Mouse (Mus musculus): ENCODE measurements at regions not wholly inside any gene's neighbourhood (a gene's known extent, or its start where the extent isn't known, plus 50 kb on each side); places are given as distances from the start of the nearest gene placed in this dataset.

GRCm38 (mm10) chr1:81552731-81553130 is 476.0 kb downstream of the Nyap2 start:
- Histone ChIP-seq H3K36me3 (ENCODE audit: insufficient read depth, low read length) (no peaks in the 10 kb centered on the region), H3K4me3 (replicated peaks; ENCODE audit: low read length) (no peak overlapping the region), H3K27me3 (ENCODE audit: insufficient read depth, low read length) (no peaks in the 10 kb centered on the region), H3K4me1 (replicated peaks; ENCODE audit: low read depth, low read length) (no peaks in the 10 kb centered on the region), H3K9me3 (ENCODE audit: low read length) (no peaks in the 10 kb centered on the region)
- TF ChIP-seq POU5F1 (IDR thresholded peaks at IDR 0.05; ENCODE audit: borderline replicate concordance, low read length) (no peak), CTCF (conservative IDR thresholded peaks at IDR 0.05; ENCODE audit: low read length) (no peak), NANOG (IDR thresholded peaks at IDR 0.05; ENCODE audit: borderline replicate concordance, low read length) (no peak)

GRCm38 (mm10) chr1:81576965-81577664 is 500.4 kb downstream of the Nyap2 start:
- H3K9me3 ChIP-seq (ENCODE audit: low read length) = peaks cover 4% of the 10 kb centered on the region; the same call in 1 of the 2 replicates
- H3K4me1 ChIP-seq (replicated peaks; ENCODE audit: low read depth, low read length) = peaks cover 9% of the 10 kb centered on the region; the same call in 1 of the 2 replicates
- H3K27me3 ChIP-seq (ENCODE audit: insufficient read depth, low read length) = no peaks in the 10 kb centered on the region
- H3K36me3 ChIP-seq (ENCODE audit: insufficient read depth, low read length) = no peaks in the 10 kb centered on the region
- TF ChIP-seq NANOG (IDR thresholded peaks at IDR 0.05; ENCODE audit: borderline replicate concordance, low read length) (no peak), POU5F1 (IDR thresholded peaks at IDR 0.05; ENCODE audit: borderline replicate concordance, low read length) (no peak), CTCF (conservative IDR thresholded peaks at IDR 0.05; ENCODE audit: low read length) (no peak)
- no peak overlapping the region for H3K4me3 ChIP-seq (replicated peaks; ENCODE audit: low read length)

DNA sequence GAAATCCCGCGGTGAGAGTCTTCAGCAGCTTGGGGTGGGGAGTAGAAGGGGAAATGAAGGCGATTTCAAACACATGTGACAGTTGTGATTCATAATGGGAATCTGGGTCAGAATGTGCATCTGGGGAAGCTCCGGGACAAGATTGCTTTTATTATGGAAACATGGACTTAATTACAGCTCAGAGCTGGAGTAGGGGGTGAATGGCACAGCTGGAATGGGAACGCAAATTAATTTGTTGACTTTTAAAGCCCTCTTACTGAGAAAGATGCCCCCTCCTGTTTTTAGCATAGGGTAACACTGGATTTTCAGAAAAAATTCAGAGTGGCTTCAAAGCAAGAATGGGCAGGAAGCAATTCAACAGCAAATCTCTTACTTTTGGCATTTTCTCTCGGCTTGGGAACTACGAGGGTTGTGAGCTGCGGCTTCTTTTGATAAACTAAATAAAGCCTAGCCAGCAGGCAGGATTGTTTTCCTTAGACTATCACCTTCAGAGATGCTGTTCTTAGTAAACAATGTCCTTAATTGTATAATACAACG is 501.0 kb downstream of the Nyap2 start:
- TF ChIP-seq POU5F1 (IDR thresholded peaks at IDR 0.05; ENCODE audit: borderline replicate concordance, low read length) = no peak
- no peak for TF ChIP-seq CTCF (conservative IDR thresholded peaks at IDR 0.05; ENCODE audit: low read length)
- TF ChIP-seq NANOG (IDR thresholded peaks at IDR 0.05; ENCODE audit: borderline replicate concordance, low read length) = peak; percentile 82
- Histone ChIP-seq H3K9me3 (ENCODE audit: low read length) (peaks cover 4% of the 10 kb centered on the region; the same call in 1 of the 2 replicates), H3K4me1 (replicated peaks; ENCODE audit: low read depth, low read length) (peaks cover 9% of the 10 kb centered on the region; the same call in 1 of the 2 replicates), H3K4me3 (replicated peaks; ENCODE audit: low read length) (no peak overlapping the region), H3K36me3 (ENCODE audit: insufficient read depth, low read length) (no peaks in the 10 kb centered on the region), H3K27me3 (ENCODE audit: insufficient read depth, low read length) (no peaks in the 10 kb centered on the region)

- H3K4me3 ChIP-seq (replicated peaks; ENCODE audit: low read length) = no peak overlapping the region
- H3K4me1 ChIP-seq (replicated peaks; ENCODE audit: low read depth, low read length) = peaks cover 9% of the 10 kb centered on the region; the same call in 1 of the 2 replicates
- H3K36me3 ChIP-seq (ENCODE audit: insufficient read depth, low read length) = no peaks in the 10 kb centered on the region
- H3K9me3 ChIP-seq (ENCODE audit: low read length) = peaks cover under 1% of the 10 kb centered on the region; the same call in 1 of the 2 replicates
- H3K27me3 ChIP-seq (ENCODE audit: insufficient read depth, low read length) = no peaks in the 10 kb centered on the region
- TF ChIP-seq CTCF (conservative IDR thresholded peaks at IDR 0.05; ENCODE audit: low read length) = no peak
- TF ChIP-seq NANOG (IDR thresholded peaks at IDR 0.05; ENCODE audit: borderline replicate concordance, low read length) = no peak
- no peak for TF ChIP-seq POU5F1 (IDR thresholded peaks at IDR 0.05; ENCODE audit: borderline replicate concordance, low read length)
These were observed 504.5 kb downstream of the Nyap2 start for GRCm38 (mm10) chr1:81581208-81581607.

GRCm38 (mm10) chr1:81587780-81588307 is 511.1 kb downstream of the Nyap2 start:
- TF ChIP-seq POU5F1 (IDR thresholded peaks at IDR 0.05; ENCODE audit: borderline replicate concordance, low read length) (no peak), CTCF (conservative IDR thresholded peaks at IDR 0.05; ENCODE audit: low read length) (no peak), NANOG (IDR thresholded peaks at IDR 0.05; ENCODE audit: borderline replicate concordance, low read length) (no peak)
- H3K4me3 ChIP-seq (replicated peaks; ENCODE audit: low read length) = no peak overlapping the region
- H3K4me1 ChIP-seq (replicated peaks; ENCODE audit: low read depth, low read length) = no peaks in the 10 kb centered on the region
- no peaks in the 10 kb centered on the region for H3K27me3 ChIP-seq (ENCODE audit: insufficient read depth, low read length)
- no peaks in the 10 kb centered on the region for H3K36me3 ChIP-seq (ENCODE audit: insufficient read depth, low read length)
- no peaks in the 10 kb centered on the region for H3K9me3 ChIP-seq (ENCODE audit: low read length)

DNA sequence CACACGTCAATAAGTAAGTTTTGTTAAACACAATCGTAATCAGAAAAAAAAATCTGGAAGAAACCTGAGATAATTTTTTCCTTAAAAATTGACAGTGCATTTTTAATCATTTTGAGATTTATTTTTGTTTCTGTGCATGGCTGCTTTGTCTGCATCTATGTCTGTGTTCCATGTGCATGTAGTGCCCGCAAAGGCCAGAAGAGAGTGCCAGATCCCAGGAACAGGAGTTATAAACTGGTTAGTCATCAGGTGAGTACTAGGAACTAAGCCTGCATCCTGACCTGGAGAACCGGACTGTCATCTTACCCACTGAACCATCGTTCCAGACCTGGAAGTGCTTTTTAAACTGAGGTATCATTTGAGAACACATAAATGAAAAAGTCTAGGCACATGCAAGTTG is 514.9 kb downstream of the Nyap2 start:
- no peaks in the 10 kb centered on the region for H3K9me3 ChIP-seq (ENCODE audit: low read length)
- H3K27me3 ChIP-seq (ENCODE audit: insufficient read depth, low read length) = no peaks in the 10 kb centered on the region
- TF ChIP-seq CTCF (conservative IDR thresholded peaks at IDR 0.05; ENCODE audit: low read length) (peak; percentile 32), POU5F1 (IDR thresholded peaks at IDR 0.05; ENCODE audit: borderline replicate concordance, low read length) (no peak)
- no peak overlapping the region for H3K4me3 ChIP-seq (replicated peaks; ENCODE audit: low read length)
- no peaks in the 10 kb centered on the region for H3K36me3 ChIP-seq (ENCODE audit: insufficient read depth, low read length)
- peaks cover 9% of the 10 kb centered on the region; the same call in 1 of the 2 replicates for H3K4me1 ChIP-seq (replicated peaks; ENCODE audit: low read depth, low read length)

DNA sequence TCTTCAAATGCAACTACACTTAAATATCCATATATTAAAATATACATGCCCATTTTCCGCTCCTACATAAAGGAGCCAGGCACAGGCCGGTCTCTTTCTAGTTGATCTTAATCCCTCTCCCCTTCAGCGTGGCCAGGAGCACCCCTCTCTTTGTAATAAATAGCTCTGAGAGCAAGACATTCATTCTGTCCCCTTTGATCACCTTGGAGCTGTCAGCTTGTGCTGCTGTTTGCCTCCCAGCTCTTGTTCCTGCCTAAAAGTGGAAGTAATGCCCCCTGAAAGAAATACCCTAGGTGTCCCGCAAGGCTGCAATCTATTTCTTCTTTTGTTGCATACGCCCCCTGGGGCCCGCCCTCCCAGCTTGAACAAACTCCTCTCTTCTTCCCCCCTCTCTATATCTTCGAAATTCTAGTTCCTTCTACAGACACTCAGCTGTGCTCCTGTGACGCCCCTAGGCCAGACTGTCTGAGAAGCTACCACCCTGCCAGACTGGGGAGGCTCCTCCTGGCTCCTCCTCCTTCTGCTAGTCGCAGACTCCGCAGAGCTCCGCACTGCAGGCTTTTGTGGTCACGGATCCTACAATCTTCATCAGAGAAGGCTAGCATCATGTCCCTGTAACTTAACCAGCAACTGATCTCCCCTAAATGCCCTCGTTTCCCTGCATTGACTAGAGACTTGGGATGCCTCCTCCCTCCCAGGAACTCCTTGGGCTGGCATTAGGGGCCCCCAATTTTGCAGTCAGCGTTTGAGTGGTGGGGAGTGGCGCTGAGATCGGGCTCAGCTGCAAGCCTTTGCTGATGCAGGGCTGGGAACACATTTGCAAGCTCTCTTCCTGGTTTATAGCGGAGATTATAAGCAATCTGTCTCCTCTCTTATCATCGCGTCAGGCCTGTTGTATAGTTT is 516.8 kb downstream of the Nyap2 start:
- H3K9me3 ChIP-seq (ENCODE audit: low read length) = no peaks in the 10 kb centered on the region
- H3K27me3 ChIP-seq (ENCODE audit: insufficient read depth, low read length) = no peaks in the 10 kb centered on the region
- H3K4me1 ChIP-seq (replicated peaks; ENCODE audit: low read depth, low read length) = peaks cover 9% of the 10 kb centered on the region; the same call in 1 of the 2 replicates
- H3K4me3 ChIP-seq (replicated peaks; ENCODE audit: low read length) = peak overlapping the region; percentile 35
- no peaks in the 10 kb centered on the region for H3K36me3 ChIP-seq (ENCODE audit: insufficient read depth, low read length)
- TF ChIP-seq NANOG (IDR thresholded peaks at IDR 0.05; ENCODE audit: borderline replicate concordance, low read length) (peak; percentile 59; the same call in 1 of the 2 replicates), CTCF (conservative IDR thresholded peaks at IDR 0.05; ENCODE audit: low read length) (no peak)

- no peaks in the 10 kb centered on the region for H3K27me3 ChIP-seq (ENCODE audit: insufficient read depth, low read length)
- TF ChIP-seq POU5F1 (IDR thresholded peaks at IDR 0.05; ENCODE audit: borderline replicate concordance, low read length) (no peak), CTCF (conservative IDR thresholded peaks at IDR 0.05; ENCODE audit: low read length) (no peak), NANOG (IDR thresholded peaks at IDR 0.05; ENCODE audit: borderline replicate concordance, low read length) (no peak)
- no peaks in the 10 kb centered on the region; the same call in 1 of the 2 replicates for H3K9me3 ChIP-seq (ENCODE audit: low read length)
- no peaks in the 10 kb centered on the region for H3K36me3 ChIP-seq (ENCODE audit: insufficient read depth, low read length)
- no peak overlapping the region; the same call in 1 of the 2 replicates for H3K4me3 ChIP-seq (replicated peaks; ENCODE audit: low read length)
- peaks cover 9% of the 10 kb centered on the region; the same call in 1 of the 2 replicates for H3K4me1 ChIP-seq (replicated peaks; ENCODE audit: low read depth, low read length)
These were observed 517.4 kb downstream of the Nyap2 start for GRCm38 (mm10) chr1:81594183-81594515.

Data from E14TG2a.4 (cell line).